Mouse (Mus musculus) kidney, adult 2 months (tissue): Measurements from ENCODE around the gene Ltbp3.
"Not testable (repeated sequence)": the region's sequence is repeated elsewhere in the genome, so short reads cannot be mapped to it uniquely, and the experiment has no call there.

ENCODE experiments used
- CTCF ChIP-seq: fragments of 200-500 bp; conservative IDR thresholded peaks from 2 replicates; pipeline ENCODE4 v1.5.1; 2011; ENCODE audit warnings: low read depth, mild to moderate bottlenecking, control low read depth, low read length, moderate library complexity, mixed read lengths; ENCODE audit not compliant: insufficient read depth, insufficient read length
- POLR2A ChIP-seq: fragments of 200-500 bp; IDR thresholded peaks from one replicate; pipeline ENCODE4 v1.6.1; 2011; ENCODE audit warnings: low read depth, low read length, control low read depth

DNA sequence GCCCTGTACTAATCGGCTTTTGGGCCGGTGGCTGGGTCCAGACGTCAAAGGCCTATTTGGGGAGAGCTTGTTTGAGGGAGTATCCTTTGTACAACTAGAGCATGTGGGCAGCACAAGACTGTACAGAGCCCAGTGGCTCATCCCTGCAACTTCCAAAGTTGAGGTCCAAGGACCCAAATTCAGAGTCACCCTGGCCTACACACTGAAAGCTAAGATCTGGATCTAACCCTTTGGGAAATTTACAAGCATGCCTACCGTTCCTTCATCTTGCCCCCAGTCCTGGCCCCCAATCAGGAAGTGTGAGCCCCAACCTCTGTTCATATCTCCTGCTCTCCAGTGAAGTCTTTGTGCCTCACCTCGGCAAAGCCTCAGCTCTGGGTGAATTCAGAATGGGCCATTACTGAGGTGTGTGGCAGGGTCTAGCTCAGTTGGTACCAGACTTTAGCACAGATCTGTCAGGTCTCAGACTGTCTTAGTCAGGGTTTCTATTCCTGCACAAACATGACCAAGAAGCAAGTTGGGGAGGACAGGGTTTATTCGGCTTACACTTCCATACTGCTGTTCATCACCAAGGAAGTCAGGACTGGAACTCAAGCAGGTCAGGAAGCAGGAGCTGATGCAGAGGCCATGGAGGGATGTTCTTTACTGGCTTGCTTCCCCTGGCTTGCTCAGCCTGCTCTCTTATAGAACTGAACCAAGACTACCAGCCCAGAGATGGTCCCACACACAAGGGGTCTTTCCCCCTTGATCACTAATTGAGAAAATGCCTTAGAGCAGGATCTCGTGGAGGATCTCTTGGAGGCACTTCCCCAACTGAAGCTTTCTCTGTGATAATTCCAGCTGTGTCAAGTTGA is 53.4 kb downstream of the Ltbp3 start:
- not testable (repeated sequence) for TF ChIP-seq POLR2A, CTCF
